Mouse (Mus musculus) spleen, adult 10 weeks (tissue): ENCODE results near the gene Gm4181. TPM values are rescaled to one million over a fixed set of nuclear protein-coding genes. Genes with fewer than 3 reads are reported as not detected.

Source experiments
- polyA plus RNA-seq: library from polyadenylated mRNA; stranded (reverse); fragments of 350-450 nt; fragmentation: Illumina TruSeq; extraction: RNeasy Lipid Tissue Mini Kit (QIAGEN cat#74804); gene quantifications from one replicate; pipeline ENCODE4 v1.2.3, GENCODE M21; 2015; ENCODE audit warnings: low replicate concordance; ENCODE audit not compliant: insufficient read depth

The Gm4181 gene
- polyA plus RNA-seq, result not detected

GRCm38 (mm10) chr14:51635566-51635965 lies at the start of gene Gm4181:
TSS of gene Gm4181 (minus strand) at chr14:51635666.

GRCm38 (mm10) chr14:51611210-51611609 lies 24.3 kb downstream of the Gm4181 start, which contains the start of gene Gm17078:
TSS of gene Gm17078 (minus strand) at chr14:51611310.

GRCm38 (mm10) chr14:51592039-51592438 lies 43.4 kb downstream of the Gm4181 start, which contains the start of gene Gm17174:
TSS of gene Gm17174 (minus strand) at chr14:51592139.

Other genes starting within 250 kb of the Gm4181 start
- gene Vmn2r88, start 224.8 kb downstream of the Gm4181 start, polyA plus RNA-seq, result not detected
- gene Vmn2r89, start 183.8 kb downstream of the Gm4181 start, polyA plus RNA-seq, result not detected
- gene Gm5622, start 82.9 kb downstream of the Gm4181 start, polyA plus RNA-seq, result not detected
- gene Gm17175, start 61.6 kb downstream of the Gm4181 start, polyA plus RNA-seq, result not detected
- not detected for gene Gm17174, start 43.5 kb downstream of the Gm4181 start, polyA plus RNA-seq
- gene Gm17078, start 24.4 kb downstream of the Gm4181 start, polyA plus RNA-seq, result not detected
- gene Gm17079, start 59.8 kb upstream of the Gm4181 start, polyA plus RNA-seq, result not detected
- gene Gm5800, start 81.5 kb upstream of the Gm4181 start, polyA plus RNA-seq, result not detected
- not detected for gene Ang4, start 137.9 kb upstream of the Gm4181 start, polyA plus RNA-seq
- gene AY358078, start 164.4 kb upstream of the Gm4181 start, polyA plus RNA-seq, result not detected
- gene Ear6, start 218.0 kb upstream of the Gm4181 start, polyA plus RNA-seq, result not detected
- gene Mettl17, start 249.2 kb upstream of the Gm4181 start, polyA plus RNA-seq, result 32.9 TPM